Mouse (Mus musculus): Measurements from ENCODE around the gene Zfp740.

DNA sequence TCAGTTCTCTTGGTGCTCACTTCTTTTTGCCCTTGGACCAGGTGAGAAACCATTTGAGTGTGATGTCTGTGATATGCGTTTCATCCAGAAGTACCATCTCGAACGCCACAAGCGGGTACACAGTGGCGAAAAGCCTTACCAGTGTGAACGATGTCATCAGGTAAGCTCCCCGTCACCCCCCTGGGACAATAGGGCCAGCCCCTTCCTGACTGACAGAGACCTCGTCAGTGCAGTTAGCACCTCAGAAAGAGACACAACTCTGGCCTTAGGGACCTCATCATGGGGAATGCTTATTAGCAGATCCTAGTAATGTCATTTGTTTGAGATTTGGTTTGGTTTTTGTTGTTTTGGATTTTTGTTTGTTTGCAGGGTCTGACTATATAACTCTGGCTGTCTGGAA lies 6.1 kb downstream of the Zfp740 start:
- no peak for TF ChIP-seq POLR2A (IDR thresholded peaks at IDR 0.05; ENCODE audit: borderline replicate concordance, low read depth, low read length)
- TF ChIP-seq CTCF (IDR thresholded peaks at IDR 0.05; ENCODE audit: low read depth, low read length), result no peak
